Mouse (Mus musculus): Measurements from ENCODE around the gene Phc1. TPM values are rescaled to one million over a fixed set of nuclear protein-coding genes. Genes with fewer than 3 reads are reported as not detected.

Gene Phc1
- total and polyA plus RNA-seq, 2 experiments from 2014 or later, result 26.8 to 60.5 TPM

DNA sequence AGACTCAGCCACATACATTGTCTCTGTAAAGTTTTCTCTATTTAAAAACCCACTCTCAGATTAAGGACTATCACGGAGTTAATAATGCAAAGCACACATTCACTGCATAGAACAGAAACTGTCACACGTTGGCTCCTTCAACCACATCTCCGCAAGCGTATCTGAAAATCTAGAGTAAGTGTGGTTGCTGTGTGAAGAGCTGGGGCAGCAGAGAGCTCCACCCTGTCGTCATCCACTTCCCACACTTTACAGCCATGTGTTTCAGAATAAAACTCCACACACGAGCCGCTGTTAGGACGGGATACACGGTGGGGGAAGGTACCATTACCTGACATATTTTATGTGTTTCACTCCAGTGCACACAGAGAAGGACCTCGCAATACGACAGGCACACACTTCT is 70.2 kb downstream of the Phc1 start:
- no peak for TF ChIP-seq CTCF (IDR thresholded peaks at IDR 0.05)
- WGBS, result 82% methylated on average over 11 of the region's 11 CpGs

GRCm38 (mm10) chr6:122269170-122269569 is 71.2 kb downstream of the Phc1 start:
- H3K9ac ChIP-seq (replicated peaks; ENCODE audit: low read length, poor library complexity, severe bottlenecking), result no peak overlapping the region
- 86% methylated on average over 4 of the region's 4 CpGs for WGBS
- no peak overlapping the region for H3K27ac ChIP-seq (ENCODE audit: low read depth, low read length)
- TF ChIP-seq CTCF (IDR thresholded peaks at IDR 0.05), result no peak
- DNase-seq (ENCODE audit: low spot score), result no peak
- no peaks in the 10 kb centered on the region for H3K9me3 ChIP-seq (ENCODE audit: low read length)
- H3K27me3 ChIP-seq (ENCODE audit: insufficient read depth, low read length), result no peaks in the 10 kb centered on the region
- no peaks in the 10 kb centered on the region for H3K36me3 ChIP-seq (ENCODE audit: insufficient read depth, low read length)
- no peak overlapping the region for H3K4me3 ChIP-seq (ENCODE audit: low read depth, low read length)
- no peak for ATAC-seq (ENCODE audit: low FRiP score)
- H3K4me1 ChIP-seq (ENCODE audit: insufficient read depth, low read length), result no peaks in the 10 kb centered on the region
- no peak overlapping the region for H3K4me2 ChIP-seq (ENCODE audit: low read depth, low read length, poor library complexity, severe bottlenecking)

More for the DNA sequence above, 70.2 kb downstream of the Phc1 start:
- Histone ChIP-seq H3K27ac (ENCODE audit: low read depth, low read length) (no peak overlapping the region), H3K36me3 (ENCODE audit: insufficient read depth, low read length) (no peaks in the 10 kb centered on the region), H3K27me3 (ENCODE audit: insufficient read depth, low read length) (no peaks in the 10 kb centered on the region), H3K9me3 (ENCODE audit: low read length) (no peaks in the 10 kb centered on the region), H3K4me1 (ENCODE audit: insufficient read depth, low read length) (no peaks in the 10 kb centered on the region), H3K4me3 (ENCODE audit: low read depth, low read length) (no peak overlapping the region), H3K9ac (replicated peaks; ENCODE audit: low read length, poor library complexity, severe bottlenecking) (no peak overlapping the region), H3K4me2 (ENCODE audit: low read depth, low read length, poor library complexity, severe bottlenecking) (no peak overlapping the region)
- no peak for DNase-seq (ENCODE audit: low spot score)
- no peak for ATAC-seq (ENCODE audit: low FRiP score)

GRCm38 (mm10) chr6:122268561-122268960 is 71.8 kb downstream of the Phc1 start:
- WGBS, result 45% methylated on average over 3 of the region's 3 CpGs
- ATAC-seq (ENCODE audit: low FRiP score), result no peak

More at GRCm38 (mm10) chr6:122268561-122268960, 71.8 kb downstream of the Phc1 start:
- Histone ChIP-seq H3K9ac (replicated peaks; ENCODE audit: low read length, poor library complexity, severe bottlenecking) (no peak overlapping the region), H3K9me3 (ENCODE audit: low read length) (no peaks in the 10 kb centered on the region), H3K4me2 (ENCODE audit: low read depth, low read length, poor library complexity, severe bottlenecking) (no peak overlapping the region), H3K4me3 (ENCODE audit: low read depth, low read length) (no peak overlapping the region), H3K27ac (ENCODE audit: low read depth, low read length) (no peak overlapping the region), H3K27me3 (ENCODE audit: insufficient read depth, low read length) (no peaks in the 10 kb centered on the region), H3K4me1 (ENCODE audit: insufficient read depth, low read length) (no peaks in the 10 kb centered on the region), H3K36me3 (ENCODE audit: insufficient read depth, low read length) (no peaks in the 10 kb centered on the region)
- no peak for TF ChIP-seq CTCF (IDR thresholded peaks at IDR 0.05)
- peak; percentile 77 for DNase-seq (ENCODE audit: low spot score)

Other genes with a start within 250 kb of the Phc1 start
- gene Klrg1, start 57.7 kb downstream of the Phc1 start, total RNA-seq (2014; rRNA removed), result 0.33 and 0.52 TPM in 2 replicates
- 1.4 and 1.9 TPM in 2 replicates for gene Klrg1, start 57.7 kb downstream of the Phc1 start, polyA plus RNA-seq (2015; fragmentation: Nextera tagmentation; extraction: Ambion mirVana)
- gene M6pr, start 31.8 kb downstream of the Phc1 start, total RNA-seq (2014; rRNA removed), result 47.2 and 51.5 TPM in 2 replicates
- 42.1 and 44.0 TPM in 2 replicates for gene M6pr, start 31.8 kb downstream of the Phc1 start, polyA plus RNA-seq (2015; fragmentation: Nextera tagmentation; extraction: Ambion mirVana)
- gene Rimklb, start 158.2 kb upstream of the Phc1 start, total RNA-seq (2014; rRNA removed), result 134 and 164 TPM in 2 replicates
- 114 and 120 TPM in 2 replicates for gene Rimklb, start 158.2 kb upstream of the Phc1 start, polyA plus RNA-seq (2015; fragmentation: Nextera tagmentation; extraction: Ambion mirVana)
- 1.9 and 2.5 TPM in 2 replicates for gene Mfap5, start 165.3 kb upstream of the Phc1 start, total RNA-seq (2014; rRNA removed)
- gene Mfap5, start 165.3 kb upstream of the Phc1 start, polyA plus RNA-seq (2015; fragmentation: Nextera tagmentation; extraction: Ambion mirVana), result 6.5 and 10.1 TPM in 2 replicates
- 0.11 and 1.3 TPM in 2 replicates for gene Aicda, start 213.2 kb upstream of the Phc1 start, total RNA-seq (2014; rRNA removed)
- 0.49 and 0.53 TPM in 2 replicates for gene Aicda, start 213.2 kb upstream of the Phc1 start, polyA plus RNA-seq (2015; fragmentation: Nextera tagmentation; extraction: Ambion mirVana)